Mouse (Mus musculus): ENCODE data around the gene Pde4dip.

Gene Pde4dip

GRCm38 (mm10) chr3:97802297-97802696, 86.2 kb downstream of the Pde4dip start:
- CTCF ChIA-PET = no interaction called here

DNA sequence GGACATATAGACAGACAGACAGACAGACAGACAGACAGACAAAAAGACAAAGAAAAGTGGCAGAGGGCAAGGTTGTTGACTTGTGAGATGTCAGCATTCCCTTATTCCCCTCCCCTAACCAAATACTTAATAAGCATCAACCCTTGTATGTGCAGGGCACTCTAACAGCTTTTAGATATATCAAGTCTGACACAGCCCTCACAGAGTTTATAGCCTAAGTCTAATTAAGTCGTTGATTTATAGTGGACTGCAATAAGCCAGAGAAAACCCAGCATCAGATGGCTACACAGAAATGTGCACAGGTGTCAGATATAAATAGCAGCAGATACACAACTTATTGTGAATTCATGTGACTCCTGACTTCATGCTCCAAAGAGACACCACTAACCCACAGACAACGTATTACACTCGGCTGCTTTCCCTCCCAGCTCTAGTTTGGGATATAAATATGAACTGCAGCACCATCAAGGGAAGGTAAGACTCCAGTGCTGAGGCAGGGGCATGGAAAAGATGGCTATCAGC, 87.3 kb downstream of the Pde4dip start:
- CTCF ChIA-PET = no interaction called here

DNA sequence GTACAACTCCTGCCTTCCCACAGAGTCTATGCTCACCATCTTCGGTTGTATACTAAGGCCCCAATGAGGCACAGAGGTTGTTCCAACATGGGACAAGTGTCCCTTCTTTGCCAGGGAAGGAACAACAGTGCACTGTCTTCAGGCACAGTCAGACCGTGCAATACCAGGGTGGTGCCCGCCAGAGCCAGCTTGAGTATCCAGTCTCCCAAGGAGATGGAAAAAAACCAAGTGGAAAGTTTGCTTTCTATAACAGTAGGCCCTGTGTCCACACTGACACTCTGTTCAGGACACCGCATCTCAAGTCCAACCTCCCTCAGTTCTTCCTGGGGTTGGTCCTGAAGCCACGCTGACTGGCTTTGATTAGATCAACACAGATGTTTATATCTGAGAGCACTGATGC, 87.8 kb downstream of the Pde4dip start:
- CTCF ChIA-PET = interaction anchor here (0.6 kb wide), 1 partner anchor 429 kb away, joined by 7 read pairs; no protein-coding TSS in a partner anchor

DNA sequence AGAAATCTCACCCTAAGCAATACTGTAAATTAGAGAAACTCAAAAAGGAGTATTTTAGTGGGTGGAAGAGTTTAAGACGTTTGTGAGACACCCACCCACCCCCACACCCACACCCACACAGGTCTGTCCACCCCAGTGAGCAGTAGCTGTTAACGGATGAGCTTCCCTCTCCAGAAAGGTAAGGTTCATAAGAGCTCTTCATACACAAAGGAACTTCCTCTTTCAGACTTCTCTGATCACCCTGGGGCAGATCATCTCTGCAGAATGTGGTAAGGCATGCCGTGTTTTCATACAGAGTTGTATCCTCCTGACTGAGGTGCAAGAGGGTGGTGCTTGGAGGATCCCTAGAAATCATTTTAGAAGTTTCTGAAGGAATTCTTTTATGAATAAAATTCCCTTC, 88.5 kb downstream of the Pde4dip start:
- CTCF ChIA-PET = no interaction called here

- CTCF ChIA-PET = no interaction called here
Observed at GRCm38 (mm10) chr3:97799267-97799666, 89.2 kb downstream of the Pde4dip start.

GRCm38 (mm10) chr3:97797371-97797770, 91.1 kb downstream of the Pde4dip start:
- CTCF ChIA-PET = interaction anchor here (1.0 kb wide), 1 partner anchor 16 kb away, joined by 3 read pairs; no protein-coding TSS in a partner anchor

- CTCF ChIA-PET = no interaction called here
Observed at GRCm38 (mm10) chr3:97793995-97794394, 94.5 kb downstream of the Pde4dip start.

- CTCF ChIA-PET = no interaction called here
Observed at GRCm38 (mm10) chr3:97790150-97790549, 98.4 kb downstream of the Pde4dip start.

GRCm38 (mm10) chr3:97789317-97789716, 99.2 kb downstream of the Pde4dip start:
- CTCF ChIA-PET = no interaction called here

DNA sequence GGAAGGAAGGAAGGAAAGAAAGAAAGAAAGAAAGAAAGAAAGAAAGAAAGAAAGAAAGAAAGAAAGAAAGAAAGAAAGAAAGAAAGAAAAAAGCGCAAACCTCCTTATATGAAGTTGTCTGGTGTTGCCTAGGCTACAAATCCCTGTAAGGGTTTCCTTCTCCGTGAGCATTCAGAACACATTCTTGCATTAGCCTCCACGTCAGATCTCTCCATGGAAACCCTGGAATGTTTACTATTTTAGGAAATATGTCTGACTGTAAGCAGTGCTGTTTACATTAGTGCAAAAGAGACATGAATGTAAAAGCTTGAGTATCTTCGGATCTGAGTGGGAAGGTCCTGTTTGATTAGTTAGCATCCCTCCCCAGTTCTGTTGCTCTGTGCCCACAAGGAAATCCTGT, 112.3 kb downstream of the Pde4dip start:
- CTCF ChIA-PET = no interaction called here

DNA sequence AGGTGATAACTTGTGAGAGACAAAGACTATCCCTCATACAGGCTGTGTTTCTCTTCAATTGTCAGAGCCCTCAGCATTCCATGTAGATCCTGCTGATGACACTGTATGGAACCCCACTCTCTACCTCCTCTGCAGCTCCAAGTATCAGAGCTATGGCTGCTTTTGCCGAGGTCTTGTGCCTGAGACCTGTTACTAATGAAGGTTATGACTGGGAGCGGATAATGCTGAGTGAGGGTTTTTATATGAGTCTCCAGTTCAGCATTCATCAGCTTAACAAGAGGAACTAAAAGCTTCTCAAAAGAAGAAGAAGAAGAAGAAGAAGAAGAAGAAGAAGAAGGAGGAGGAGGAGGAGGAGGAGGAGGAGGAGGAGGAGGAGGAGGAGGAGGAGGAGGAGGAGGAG, 112.8 kb downstream of the Pde4dip start:
- CTCF ChIA-PET = no interaction called here

GRCm38 (mm10) chr3:97774861-97775260, 113.6 kb downstream of the Pde4dip start:
- CTCF ChIA-PET = no interaction called here

DNA sequence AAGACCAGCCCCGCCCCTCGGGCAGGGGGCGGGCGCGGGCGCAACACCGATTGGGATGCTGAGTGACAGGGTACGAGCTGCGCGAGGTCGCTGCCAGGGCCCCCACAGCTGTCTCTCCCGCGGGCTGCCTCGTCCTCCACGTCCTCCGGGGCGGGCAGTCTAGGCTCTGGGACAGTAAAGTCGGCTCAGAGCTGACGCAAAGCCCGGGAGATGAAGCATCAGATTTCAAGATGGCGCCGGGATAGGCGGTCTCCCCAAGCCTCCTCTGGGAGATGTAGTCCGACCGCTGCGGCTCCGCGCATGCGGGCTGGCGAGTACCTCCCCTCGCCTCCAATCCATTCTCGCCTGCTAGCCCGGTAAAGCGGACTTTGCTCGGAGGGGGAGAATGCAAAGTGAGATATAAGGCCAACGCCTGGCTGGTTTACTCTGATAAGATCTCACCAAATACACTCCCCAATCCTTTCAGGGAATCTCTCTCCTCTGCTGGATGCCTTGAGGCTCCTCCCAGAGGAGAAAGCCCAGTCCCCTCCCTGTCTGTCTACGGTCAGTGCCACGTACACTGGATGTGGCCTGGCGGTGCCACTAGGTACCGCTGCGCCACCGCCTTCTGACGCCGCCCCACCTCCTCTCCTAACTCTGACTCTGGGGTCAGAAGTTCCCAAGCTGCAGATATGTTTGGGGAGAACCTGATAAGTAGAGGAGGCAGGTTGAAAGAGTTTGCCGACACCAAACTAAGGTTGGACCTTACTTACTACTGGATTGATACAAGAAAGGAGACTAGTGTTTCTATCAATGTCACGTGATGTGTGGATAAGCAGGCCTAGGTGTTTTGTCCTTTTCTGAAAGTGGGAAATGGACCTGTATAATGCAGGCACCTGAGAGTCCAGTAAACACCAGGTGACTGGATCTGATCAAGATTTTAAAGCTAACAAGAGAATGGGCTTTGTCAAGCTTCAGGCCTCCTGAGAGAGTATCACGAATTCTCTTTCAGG, 120.4 kb downstream of the Pde4dip start:
- CTCF ChIA-PET = no interaction called here

GRCm38 (mm10) chr3:97767041-97767770, 121.3 kb downstream of the Pde4dip start:
- CTCF ChIA-PET = no interaction called here

- CTCF ChIA-PET = no interaction called here
Observed at GRCm38 (mm10) chr3:97766459-97766858, 122.0 kb downstream of the Pde4dip start.

DNA sequence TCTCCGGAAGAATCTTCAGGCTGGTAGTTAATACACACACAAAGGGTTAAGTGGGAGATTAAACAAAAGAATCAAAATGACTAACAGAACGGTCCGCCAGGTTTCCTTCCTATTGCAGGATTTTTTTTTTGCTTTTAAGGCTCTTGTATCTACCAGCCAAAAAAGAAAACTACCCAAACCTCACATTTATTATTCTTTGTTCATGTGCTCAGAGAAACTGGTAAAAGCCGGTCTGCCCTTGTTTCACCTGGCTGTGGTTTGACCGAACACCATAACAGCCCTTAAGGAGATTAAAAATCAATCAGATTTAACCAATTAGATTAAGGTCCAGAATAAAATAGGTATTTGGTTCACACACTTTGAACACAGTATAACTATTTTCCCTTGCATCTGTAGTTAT, 124.4 kb downstream of the Pde4dip start:
- CTCF ChIA-PET = no interaction called here

DNA sequence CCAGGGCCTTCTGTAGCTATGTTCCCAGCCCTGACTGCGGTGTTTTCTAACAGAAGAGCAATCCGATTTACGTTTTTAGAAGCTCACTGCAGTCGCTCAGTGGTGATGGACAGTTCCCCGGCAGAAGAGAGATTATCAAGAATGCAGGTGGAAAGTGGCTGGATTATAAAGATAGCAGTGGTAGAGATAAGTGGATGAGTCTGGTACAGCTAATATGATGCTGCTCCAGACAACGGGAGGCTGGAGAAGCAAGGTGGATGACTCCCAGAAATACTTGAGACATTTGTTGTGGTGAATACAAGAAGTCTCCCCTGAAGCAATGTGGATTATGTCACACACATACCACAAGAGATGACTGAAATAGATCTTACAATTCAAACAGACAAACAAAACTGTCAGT, 126.6 kb downstream of the Pde4dip start:
- CTCF ChIA-PET = no interaction called here

DNA sequence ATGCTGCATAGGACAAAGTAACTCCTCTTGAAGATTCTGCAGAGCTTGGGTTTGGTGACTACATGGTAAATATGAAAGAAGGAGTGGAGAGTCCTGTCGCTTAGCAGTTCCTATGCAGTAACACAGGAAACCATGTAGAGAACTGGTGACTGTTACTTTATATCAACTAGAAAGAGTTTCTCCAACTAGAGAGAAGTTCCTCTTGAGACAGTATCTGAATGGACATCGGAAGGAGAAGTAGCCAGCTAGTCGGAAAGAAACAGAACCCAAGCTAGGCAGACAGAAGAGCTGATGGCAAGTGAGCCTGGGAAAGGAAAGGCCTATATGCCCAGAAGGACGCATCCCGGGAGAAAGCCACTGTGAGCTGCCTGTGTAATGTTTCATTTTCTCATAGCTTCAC, 127.3 kb downstream of the Pde4dip start:
- CTCF ChIA-PET = interaction anchor here (0.5 kb wide), 1 partner anchor 125 kb away, joined by 3 read pairs; no protein-coding TSS in a partner anchor

GRCm38 (mm10) chr3:97759846-97760245, 128.7 kb downstream of the Pde4dip start:
- CTCF ChIA-PET = no interaction called here

- CTCF ChIA-PET = no interaction called here
Observed at GRCm38 (mm10) chr3:97757501-97757900, 131.0 kb downstream of the Pde4dip start.

- CTCF ChIA-PET = no interaction called here
Observed at GRCm38 (mm10) chr3:97756283-97757074, 132.0 kb downstream of the Pde4dip start.

DNA sequence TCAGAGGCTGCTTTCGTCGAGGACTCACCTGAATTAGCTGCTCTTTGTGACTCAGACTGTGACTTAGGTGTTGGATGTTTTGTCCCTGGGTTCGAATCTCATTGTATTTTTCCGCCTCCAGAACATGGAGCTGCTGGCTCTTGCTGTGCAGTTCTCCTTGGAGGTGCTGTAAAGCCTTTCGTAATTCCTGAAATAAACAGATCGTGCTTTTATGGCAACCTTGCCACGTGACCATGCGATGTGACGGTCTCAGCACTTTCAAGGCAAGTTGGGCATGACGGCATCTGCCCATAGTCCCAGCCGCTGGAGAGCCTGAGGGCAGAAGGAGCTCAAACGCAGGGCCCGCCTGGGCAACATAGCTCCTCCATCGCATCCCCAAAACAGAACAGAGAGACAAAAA, 133.1 kb downstream of the Pde4dip start:
- CTCF ChIA-PET = interaction anchor here (0.5 kb wide), 1 partner anchor 131 kb away, joined by 3 read pairs; no protein-coding TSS in a partner anchor
